Mouse (Mus musculus) neural tube, embryonic 12.5 days (tissue): ENCODE results near the gene Slc29a3. TPM values are rescaled to one million over a fixed set of nuclear protein-coding genes. Genes with fewer than 3 reads are reported as not detected.
"Not testable (repeated sequence)": the region's sequence is repeated elsewhere in the genome, so short reads cannot be mapped to it uniquely, and the experiment has no call there.

Experiments used
- ATAC-seq: fragments of 200-750 bp; cut with Nextera tagmentation; 2 replicates; pipeline ENCODE4 v1.8.0; 2017; ENCODE audit warnings: low read depth, mild to moderate bottlenecking, moderate TSS enrichment, moderate library complexity; ENCODE audit not compliant: low FRiP score
- H3K27ac ChIP-seq: fragments of 300-500 bp; sonication (generic); 2 replicates; pipeline ENCODE4 v1.5.1; 2016
- H3K27me3 ChIP-seq: fragments of 300-500 bp; sonication (generic); replicated peaks from 2 replicates; pipeline ENCODE4 v1.6.1; 2016; ENCODE audit warnings: mild to moderate bottlenecking
- H3K36me3 ChIP-seq: fragments of 300-500 bp; sonication (generic); 2 replicates; pipeline ENCODE4 v1.6.1; 2016; ENCODE audit warnings: mild to moderate bottlenecking
- H3K4me1 ChIP-seq: fragments of 300-500 bp; sonication (generic); 2 replicates; pipeline ENCODE4 v1.6.1; 2016
- H3K4me2 ChIP-seq: fragments of 300-500 bp; sonication (generic); replicated peaks from 2 replicates; pipeline ENCODE4 v1.6.1; 2016; ENCODE audit warnings: mild to moderate bottlenecking
- H3K4me3 ChIP-seq: fragments of 300-500 bp; sonication (generic); 2 replicates; pipeline ENCODE4 v1.5.1; 2016
- H3K9ac ChIP-seq: fragments of 300-500 bp; sonication (generic); 2 replicates; pipeline ENCODE4 v1.6.1; 2016; ENCODE audit warnings: mild to moderate bottlenecking
- H3K9me3 ChIP-seq: fragments of 300-500 bp; sonication (generic); 2 replicates; pipeline ENCODE4 v1.6.1; 2016; ENCODE audit warnings: mild to moderate bottlenecking
- WGBS: fragments of 180-500 bp; shearing (Covaris S2); methylation state at CpG from one replicate; pipeline ENCODE4 v1.1.7; 2016; 5-methylcytosine and 5-hydroxymethylcytosine counted together
- polyA plus RNA-seq: library from polyadenylated mRNA; unstranded; fragments of >200 nt; fragmentation: Nextera tagmentation; extraction: Ambion mirVana; gene quantifications from 2 replicates; pipeline ENCODE4 v1.2.1, GENCODE M21; 2016

The Slc29a3 gene
- polyA plus RNA-seq, 1 experiment from 2014 or later, result 12.9 TPM

DNA sequence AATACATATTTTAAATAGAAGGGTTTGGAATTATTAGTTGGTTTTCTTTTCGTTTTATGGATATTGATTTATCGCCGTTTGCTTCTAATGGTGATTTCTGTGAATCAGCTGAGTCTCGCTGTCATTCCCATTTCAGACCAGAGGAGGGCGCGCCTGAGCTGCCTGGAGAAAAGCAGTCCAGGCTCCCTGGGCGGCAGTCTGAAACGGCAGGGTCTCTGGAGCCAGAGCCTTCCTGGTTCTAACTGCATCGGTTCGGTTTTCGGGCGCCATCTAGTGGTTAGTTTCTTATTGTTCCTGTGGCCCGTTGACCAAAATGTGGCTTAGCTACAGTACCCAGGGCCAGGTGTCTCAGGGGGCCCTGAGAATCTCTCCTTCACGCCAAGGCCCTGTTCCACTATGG lies 7.8 kb upstream of the Slc29a3 start:
- ATAC-seq, result peak; percentile 74

DNA sequence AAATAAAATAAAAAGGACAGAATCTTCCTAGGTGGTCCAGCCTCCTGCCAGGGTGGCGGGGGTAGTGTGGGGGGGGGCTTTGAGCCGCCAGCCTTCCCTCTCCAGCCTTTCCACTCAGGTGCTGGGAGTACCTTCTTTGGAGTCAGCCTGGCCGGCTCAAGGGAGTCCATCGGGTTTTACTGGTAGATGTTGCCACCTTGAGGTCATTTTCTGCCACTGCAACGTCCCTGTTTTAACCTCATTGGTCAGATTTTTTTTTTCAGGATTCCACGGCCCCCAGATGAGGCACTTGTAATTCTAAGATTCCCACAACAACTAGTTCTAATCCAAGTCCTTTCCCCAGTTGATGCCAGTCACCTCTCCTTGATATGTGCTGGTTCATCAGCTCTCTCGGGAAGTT lies 4.4 kb upstream of the Slc29a3 start:
- 7% methylated on average over 7 of the region's 7 CpGs for WGBS
- Histone ChIP-seq H3K9me3 (no peaks in the 10 kb centered on the region), H3K4me3 (no peak overlapping the region), H3K9ac (no peak overlapping the region), H3K27me3 (no peaks in the 10 kb centered on the region; the same call in 1 of the 2 replicates), H3K4me2 (no peak overlapping the region), H3K27ac (no peak overlapping the region), H3K36me3 (no peaks in the 10 kb centered on the region), H3K4me1 (peaks cover 9% of the 10 kb centered on the region; the same call in 1 of the 2 replicates)
- ATAC-seq, result no peak

More for the DNA sequence above, 7.8 kb upstream of the Slc29a3 start:
- Histone ChIP-seq H3K27ac (no peak overlapping the region), H3K4me3 (no peak overlapping the region), H3K4me2 (no peak overlapping the region), H3K27me3 (no peaks in the 10 kb centered on the region; the same call in 1 of the 2 replicates), H3K36me3 (no peaks in the 10 kb centered on the region), H3K4me1 (no peaks in the 10 kb centered on the region), H3K9me3 (no peaks in the 10 kb centered on the region), H3K9ac (no peak overlapping the region)
- WGBS, result 7% methylated on average over 14 of the region's 14 CpGs

DNA sequence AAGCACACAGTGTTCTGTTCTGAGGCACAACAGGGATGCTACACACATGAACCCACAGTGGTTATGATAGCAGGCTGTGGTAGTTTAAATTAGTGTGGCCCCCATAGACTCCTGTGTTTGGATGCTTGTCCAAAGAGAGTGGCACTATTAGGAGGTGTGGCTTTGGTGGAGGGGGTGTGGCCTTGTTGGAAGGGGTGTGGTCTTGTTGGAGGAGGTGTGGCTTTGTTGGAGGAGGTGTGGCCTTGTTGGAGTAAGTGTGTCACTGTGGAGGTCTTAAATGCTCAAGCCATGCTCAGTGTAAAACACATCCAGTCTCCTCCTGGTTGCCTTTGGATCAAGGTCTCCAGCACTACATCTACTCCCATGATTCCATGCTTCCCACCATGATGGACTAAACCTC lies 3.6 kb upstream of the Slc29a3 start:
- no peaks in the 10 kb centered on the region for H3K9me3 ChIP-seq
- no peaks in the 10 kb centered on the region for H3K36me3 ChIP-seq
- no peak overlapping the region for H3K27ac ChIP-seq
- peaks cover 17% of the 10 kb centered on the region; the same call in 1 of the 2 replicates for H3K4me1 ChIP-seq
- no peak overlapping the region for H3K4me3 ChIP-seq
- H3K27me3 ChIP-seq, result no peaks in the 10 kb centered on the region; the same call in 1 of the 2 replicates
- no peak overlapping the region for H3K4me2 ChIP-seq
- H3K9ac ChIP-seq, result no peak overlapping the region
- ATAC-seq, result no peak

DNA sequence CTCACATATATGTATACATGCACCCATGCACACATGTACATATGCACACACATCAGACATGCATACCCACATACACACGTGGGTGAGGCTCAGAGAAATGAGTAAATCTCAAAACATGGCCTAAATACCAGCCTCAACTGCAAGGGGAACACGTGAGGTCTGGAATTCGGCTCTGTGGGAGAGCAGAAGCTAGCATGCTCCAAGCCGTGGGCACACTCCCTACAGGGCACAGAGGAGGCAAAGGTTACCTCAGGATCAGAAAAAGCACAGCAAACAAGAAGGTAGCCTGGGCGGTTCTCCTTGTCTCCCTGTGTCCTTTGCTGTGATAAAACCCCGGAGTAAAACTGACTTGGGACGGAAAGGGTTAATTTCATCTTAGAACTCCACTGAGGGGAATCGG lies 1.3 kb upstream of the Slc29a3 start:
- H3K4me3 ChIP-seq, result no peak overlapping the region
- no peak overlapping the region for H3K9ac ChIP-seq
- no peak overlapping the region for H3K27ac ChIP-seq
- ATAC-seq, result no peak
- no peaks in the 10 kb centered on the region for H3K9me3 ChIP-seq
- WGBS, result 78% methylated on average over 8 of the region's 8 CpGs
- no peaks in the 10 kb centered on the region; the same call in 1 of the 2 replicates for H3K36me3 ChIP-seq
- H3K27me3 ChIP-seq, result no peaks in the 10 kb centered on the region; the same call in 1 of the 2 replicates
- no peak overlapping the region for H3K4me2 ChIP-seq
- H3K4me1 ChIP-seq, result peaks cover 24% of the 10 kb centered on the region

DNA sequence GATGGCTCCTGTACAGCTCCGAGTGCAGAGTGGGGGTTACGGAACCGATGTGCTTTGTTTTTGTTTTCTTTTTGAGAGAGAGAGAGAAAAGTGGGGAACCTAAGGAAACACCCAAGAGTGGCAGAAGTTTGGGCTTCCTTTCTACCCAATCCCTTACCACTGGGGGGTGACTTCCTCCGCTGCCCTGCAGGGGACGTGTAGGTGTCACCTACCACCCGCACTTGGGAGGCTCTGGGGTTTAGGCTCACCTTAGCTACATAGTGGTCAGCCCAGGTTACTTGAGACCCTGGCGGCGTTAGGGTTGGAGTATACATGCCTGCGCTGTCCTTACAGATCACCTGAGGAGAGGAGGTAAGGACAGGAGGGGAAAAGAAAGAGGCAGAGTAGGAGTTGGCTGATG lies 667 bp upstream of the Slc29a3 start:
- Histone ChIP-seq H3K4me1 (peaks cover 30% of the 10 kb centered on the region), H3K27me3 (no peaks in the 10 kb centered on the region), H3K4me3 (no peak overlapping the region), H3K27ac (no peak overlapping the region), H3K9me3 (no peaks in the 10 kb centered on the region), H3K36me3 (no peaks in the 10 kb centered on the region; the same call in 1 of the 2 replicates), H3K4me2 (peak overlapping the region; percentile 76), H3K9ac (no peak overlapping the region)
- ATAC-seq, result no peak
- WGBS, result 79% methylated on average over 9 of the region's 9 CpGs

DNA sequence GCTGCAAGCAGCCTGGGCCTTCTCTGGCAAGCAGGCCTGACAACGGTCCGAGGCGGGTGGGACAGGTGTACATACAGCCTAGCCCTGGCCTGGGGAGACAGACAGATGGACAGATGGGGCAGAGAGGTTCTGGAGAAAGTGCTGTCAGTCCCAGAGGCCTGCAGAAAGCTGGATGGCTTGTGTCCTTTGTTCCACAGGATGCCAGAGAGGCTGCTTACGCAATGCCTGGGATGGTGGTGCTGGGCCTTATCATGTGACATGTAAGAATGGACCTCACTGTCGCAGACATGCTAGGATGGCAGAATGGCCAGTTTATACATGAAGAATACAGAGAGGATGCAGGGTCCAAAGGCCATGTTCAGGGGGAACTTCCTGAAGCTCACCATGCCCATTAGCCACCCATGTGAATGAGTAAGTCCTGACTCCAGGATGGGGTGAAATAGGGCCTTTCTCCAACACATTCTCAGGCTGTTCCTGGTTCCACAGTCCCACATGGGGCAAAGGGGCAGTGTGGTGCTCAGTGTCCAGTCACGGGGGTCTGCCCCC lies 4.9 kb downstream of the Slc29a3 start:
- Histone ChIP-seq H3K9ac (peak overlapping the region; percentile 33; the same call in 1 of the 2 replicates), H3K27ac (no peak overlapping the region), H3K27me3 (no peaks in the 10 kb centered on the region), H3K4me3 (no peak overlapping the region), H3K36me3 (no peaks in the 10 kb centered on the region; the same call in 1 of the 2 replicates), H3K4me2 (0 out of 2 replicates have a peak overlapping the region, but pooled peaks have one; percentile 5), H3K9me3 (no peaks in the 10 kb centered on the region), H3K4me1 (peaks cover 38% of the 10 kb centered on the region)
- ATAC-seq, result no peak
- WGBS, result 80% methylated on average over 6 of the region's 6 CpGs

DNA sequence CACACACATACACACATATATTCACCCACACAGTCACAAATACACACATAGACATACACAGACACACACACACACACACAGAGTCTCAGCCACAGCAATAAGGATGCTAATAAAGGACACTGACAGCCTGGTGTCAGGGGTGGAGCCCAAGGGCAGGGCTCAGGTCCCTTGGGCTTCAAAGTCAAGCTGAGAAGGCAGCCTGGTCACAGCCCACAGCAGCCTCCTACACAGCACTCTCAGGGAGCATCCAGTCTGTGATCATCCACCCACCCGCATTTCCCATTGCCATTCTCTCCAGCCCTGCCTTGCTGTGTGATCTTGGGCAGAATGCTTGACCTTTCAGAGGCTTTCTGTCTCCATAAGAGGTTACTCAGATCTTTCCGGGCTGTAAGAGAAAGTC lies 6.1 kb downstream of the Slc29a3 start:
- WGBS, result 83% methylated on average over 2 of the region's 2 CpGs
- ATAC-seq, result no peak
- no peak overlapping the region; the same call in 1 of the 2 replicates for H3K4me2 ChIP-seq
- peaks cover 29% of the 10 kb centered on the region for H3K4me1 ChIP-seq
- H3K27ac ChIP-seq, result no peak overlapping the region
- H3K9me3 ChIP-seq, result no peaks in the 10 kb centered on the region
- no peak overlapping the region for H3K9ac ChIP-seq
- no peak overlapping the region for H3K4me3 ChIP-seq
- H3K27me3 ChIP-seq, result no peaks in the 10 kb centered on the region
- H3K36me3 ChIP-seq, result peaks cover 3% of the 10 kb centered on the region; the same call in 1 of the 2 replicates

DNA sequence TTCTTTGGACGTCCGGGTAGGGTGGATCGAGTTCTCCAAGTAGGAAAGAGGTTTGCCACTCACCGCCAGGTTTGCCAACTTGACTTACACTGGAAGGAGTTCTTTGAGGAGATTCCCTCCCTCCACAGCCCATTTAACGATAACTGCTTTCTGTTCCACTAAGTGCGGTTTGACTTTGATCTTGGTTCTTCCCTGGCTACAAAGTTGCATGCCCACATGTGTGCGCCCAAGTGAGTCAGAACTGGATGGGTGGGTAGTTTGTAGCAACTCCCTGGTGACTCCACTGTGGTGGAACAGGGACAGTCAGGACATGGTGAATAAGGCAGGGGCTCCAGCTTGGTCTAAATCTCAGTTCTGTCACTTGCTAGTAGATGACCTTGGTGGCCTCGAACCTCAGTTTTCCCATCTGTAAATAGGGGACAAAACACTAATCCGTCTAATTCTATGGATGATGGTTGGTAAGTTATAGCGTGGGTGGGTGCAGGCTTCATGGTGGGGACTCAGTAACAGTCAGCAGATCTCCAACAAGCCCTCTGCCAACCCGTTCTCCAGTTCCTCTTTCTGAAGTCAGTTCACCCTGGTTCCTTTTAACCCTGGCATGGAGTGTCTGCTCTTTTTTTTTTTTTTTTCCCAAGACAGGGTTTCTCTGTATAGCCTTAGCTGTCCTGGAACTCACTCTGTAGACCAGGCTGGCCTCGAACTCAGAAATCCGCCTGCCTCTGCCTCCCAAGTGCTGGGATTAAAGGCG lies 7.9 kb downstream of the Slc29a3 start:
- Histone ChIP-seq H3K27ac (no peak overlapping the region), H3K4me3 (no peak overlapping the region), H3K9ac (no peak overlapping the region), H3K27me3 (no peaks in the 10 kb centered on the region), H3K9me3 (no peaks in the 10 kb centered on the region), H3K4me2 (no peak overlapping the region), H3K4me1 (peaks cover 22% of the 10 kb centered on the region), H3K36me3 (peaks cover 3% of the 10 kb centered on the region; the same call in 1 of the 2 replicates)
- ATAC-seq, result no peak
- WGBS, result 92% methylated on average over 14 of the region's 14 CpGs

DNA sequence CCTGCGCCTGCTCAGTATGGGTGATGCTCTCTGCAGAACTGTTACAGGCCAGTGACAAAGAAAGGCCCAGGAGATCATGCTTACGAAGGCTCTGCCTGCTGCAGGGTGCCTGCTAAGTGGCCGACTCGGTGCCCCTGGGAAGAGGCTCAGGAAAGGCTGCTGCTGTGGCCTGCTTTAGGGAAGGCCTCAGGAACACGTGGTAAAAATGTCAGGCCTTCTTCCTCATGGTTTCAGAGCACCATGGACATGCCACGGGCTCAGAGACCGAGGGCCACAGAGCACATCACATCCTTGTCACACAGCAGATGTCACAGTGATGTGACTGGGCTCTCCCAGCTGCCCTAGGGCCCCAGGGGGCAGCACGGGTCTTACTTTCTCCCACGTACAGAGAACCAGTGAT lies 8.9 kb downstream of the Slc29a3 start:
- H3K27ac ChIP-seq, result no peak overlapping the region
- no peak overlapping the region for H3K4me3 ChIP-seq
- no peak overlapping the region for H3K4me2 ChIP-seq
- H3K27me3 ChIP-seq, result no peaks in the 10 kb centered on the region
- H3K36me3 ChIP-seq, result peaks cover 3% of the 10 kb centered on the region; the same call in 1 of the 2 replicates
- no peaks in the 10 kb centered on the region for H3K9me3 ChIP-seq
- H3K9ac ChIP-seq, result no peak overlapping the region
- H3K4me1 ChIP-seq, result peaks cover 17% of the 10 kb centered on the region
- ATAC-seq, result no peak
- 72% methylated on average over 9 of the region's 9 CpGs for WGBS

DNA sequence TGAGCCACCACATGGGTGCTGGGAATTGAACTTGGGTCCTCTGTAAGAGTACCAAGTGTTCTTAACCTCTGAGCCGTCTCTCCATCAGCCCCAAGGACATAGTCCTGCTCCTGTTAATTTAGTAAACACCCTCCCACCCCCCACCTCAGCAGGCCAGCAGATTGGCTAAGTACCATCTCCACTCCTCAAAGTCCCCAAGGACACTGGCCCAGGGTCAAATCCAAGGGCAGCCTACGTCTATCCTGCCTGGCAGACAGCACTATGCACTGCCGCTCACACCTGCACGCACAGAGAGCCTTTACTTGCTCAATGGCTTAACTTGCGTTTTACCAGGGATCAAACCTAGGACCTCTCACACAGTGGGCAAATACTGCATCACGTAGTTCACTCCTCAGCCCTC lies 9.7 kb downstream of the Slc29a3 start:
- Histone ChIP-seq H3K27me3 (no peaks in the 10 kb centered on the region), H3K4me3 (no peak overlapping the region), H3K36me3 (peaks cover 3% of the 10 kb centered on the region; the same call in 1 of the 2 replicates), H3K4me1 (peaks cover 10% of the 10 kb centered on the region), H3K27ac (no peak overlapping the region), H3K4me2 (no peak overlapping the region), H3K9ac (no peak overlapping the region), H3K9me3 (no peaks in the 10 kb centered on the region)
- ATAC-seq, result no peak
- WGBS, result 83% methylated on average over 6 of the region's 6 CpGs

DNA sequence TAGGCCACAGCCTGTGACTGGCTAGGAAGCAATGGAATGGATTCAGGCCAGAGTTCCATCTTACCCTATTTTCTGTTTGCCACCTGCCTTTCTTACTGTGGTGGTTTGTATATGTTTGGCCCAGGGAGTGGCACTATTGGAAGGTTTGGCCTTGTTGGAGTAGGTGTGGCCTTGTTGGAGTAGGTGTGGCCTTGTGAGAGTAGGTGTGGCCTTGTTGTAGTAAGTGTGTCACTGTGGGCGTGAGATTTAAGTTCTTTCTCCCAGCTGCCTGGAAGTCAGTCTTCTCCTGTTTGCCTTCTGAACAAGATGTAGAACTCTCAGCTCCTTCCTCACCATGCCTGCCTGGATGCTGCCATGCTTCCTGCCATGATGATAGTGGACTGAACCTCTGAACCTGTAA lies 10.3 kb downstream of the Slc29a3 start:
- ATAC-seq, H3K36me3 ChIP-seq, H3K4me1 ChIP-seq, H3K27ac ChIP-seq, H3K4me3 ChIP-seq, H3K9me3 ChIP-seq, H3K27me3 ChIP-seq, H3K9ac ChIP-seq, H3K4me2 ChIP-seq: not testable (repeated sequence)
- WGBS, result 69% methylated on average over 1 of the region's 1 CpGs

DNA sequence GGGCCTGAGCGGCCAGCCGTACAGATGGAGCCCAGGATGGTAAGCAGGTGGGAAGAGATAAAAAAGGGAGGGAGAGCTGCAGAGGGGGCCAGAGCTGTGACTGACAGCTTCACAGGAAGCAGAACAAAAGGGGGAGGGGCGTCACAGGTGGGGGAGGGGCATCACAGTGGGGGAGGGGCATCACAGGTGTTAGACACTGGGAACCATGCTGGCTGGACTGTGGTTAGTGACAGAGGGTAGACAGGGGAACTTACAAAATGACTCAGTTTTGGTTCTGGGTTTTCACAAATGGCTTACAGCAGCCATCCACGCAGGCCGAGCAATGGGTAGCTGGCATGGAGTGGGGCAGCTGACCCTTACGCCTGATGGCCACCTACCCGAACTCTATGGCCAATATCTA lies 11.2 kb downstream of the Slc29a3 start:
- H3K27me3 ChIP-seq, result no peaks in the 10 kb centered on the region
- H3K27ac ChIP-seq, result no peak overlapping the region
- no peak overlapping the region for H3K4me2 ChIP-seq
- no peak overlapping the region for H3K4me3 ChIP-seq
- 76% methylated on average over 7 of the region's 7 CpGs for WGBS
- H3K9me3 ChIP-seq, result no peaks in the 10 kb centered on the region
- H3K9ac ChIP-seq, result no peak overlapping the region
- 0 out of 2 replicates have a peak, but pooled peaks cover 3% of the 10 kb centered on the region for H3K36me3 ChIP-seq
- ATAC-seq, result no peak
- H3K4me1 ChIP-seq, result peaks cover 9% of the 10 kb centered on the region; the same call in 1 of the 2 replicates
